Mouse (Mus musculus) lung, embryonic 15.5 days (tissue): ENCODE measurements around the gene Gpr157. TPM values are rescaled to one million over a fixed set of nuclear protein-coding genes. Genes with fewer than 3 reads are reported as not detected.
A peak's percentile ranks its signal among the peaks of the same experiment; 100 is the strongest.

Source experiments
- ATAC-seq: fragments of 200-750 bp; cut with Nextera tagmentation; 2 replicates; pipeline ENCODE4 v1.8.0; 2017; ENCODE audit warnings: moderate number of reproducible peaks, borderline replicate concordance; ENCODE audit not compliant: low FRiP score, low TSS enrichment; ENCODE audit errors: extremely low read depth
- H3K27ac ChIP-seq: fragments of 300-500 bp; sonication (generic); 2 replicates; pipeline ENCODE4 v1.5.1; 2015; ENCODE audit warnings: moderate library complexity, mild to moderate bottlenecking, inconsistent platforms
- H3K27me3 ChIP-seq: fragments of 300-500 bp; sonication (generic); 2 replicates; pipeline ENCODE4 v1.6.1; 2015; ENCODE audit warnings: inconsistent platforms
- H3K36me3 ChIP-seq: fragments of 300-500 bp; sonication (generic); 2 replicates; pipeline ENCODE4 v1.6.1; 2015; ENCODE audit warnings: inconsistent platforms
- H3K4me1 ChIP-seq: fragments of 300-500 bp; sonication (generic); 2 replicates; pipeline ENCODE4 v1.6.1; 2015; ENCODE audit warnings: inconsistent platforms
- H3K4me2 ChIP-seq: fragments of 300-500 bp; sonication (generic); 2 replicates; pipeline ENCODE4 v1.6.1; 2015; ENCODE audit warnings: inconsistent platforms, mild to moderate bottlenecking, moderate library complexity
- H3K4me3 ChIP-seq: fragments of 300-500 bp; sonication (generic); 2 replicates; pipeline ENCODE4 v1.5.1; 2015; ENCODE audit warnings: mild to moderate bottlenecking, inconsistent platforms
- H3K9ac ChIP-seq: fragments of 300-500 bp; sonication (generic); 2 replicates; pipeline ENCODE4 v1.6.1; 2015; ENCODE audit warnings: inconsistent platforms
- H3K9me3 ChIP-seq: fragments of 300-500 bp; sonication (generic); 2 replicates; pipeline ENCODE4 v1.6.1; 2016; ENCODE audit warnings: inconsistent platforms
- WGBS: fragments of 180-500 bp; shearing (Covaris S2); methylation state at CpG from one replicate; pipeline ENCODE4 v1.1.7; 2015; 5-methylcytosine and 5-hydroxymethylcytosine counted together
- polyA plus RNA-seq: library from polyadenylated mRNA; unstranded; fragments of >200 nt; fragmentation: Nextera tagmentation; extraction: Ambion mirVana; gene quantifications from 2 replicates; pipeline ENCODE4 v1.2.1, GENCODE M21; 2015

Gpr157 gene
- polyA plus RNA-seq, 1 experiment from 2014 or later: 2.2 TPM

- H3K9me3 ChIP-seq: no peaks in the 10 kb centered on the region
- no peak overlapping the region for H3K27ac ChIP-seq
- H3K36me3 ChIP-seq: peaks cover 7% of the 10 kb centered on the region; the same call in 1 of the 2 replicates
- H3K27me3 ChIP-seq: peaks cover 3% of the 10 kb centered on the region; the same call in 1 of the 2 replicates
- ATAC-seq: no peak
- H3K4me2 ChIP-seq: no peak overlapping the region
- peaks cover 39% of the 10 kb centered on the region for H3K4me1 ChIP-seq
- no peak overlapping the region for H3K4me3 ChIP-seq
- no peak overlapping the region for H3K9ac ChIP-seq
- WGBS: 95% methylated on average over 3 of the region's 3 CpGs
Observed at GRCm38 (mm10) chr4:150052380-150052779, 34.8 kb upstream of the Gpr157 start.

- 79% methylated on average over 7 of the region's 7 CpGs for WGBS
- Histone ChIP-seq H3K27me3 (no peaks in the 10 kb centered on the region), H3K36me3 (peaks cover 7% of the 10 kb centered on the region; the same call in 1 of the 2 replicates), H3K9ac (no peak overlapping the region), H3K4me2 (no peak overlapping the region), H3K9me3 (no peaks in the 10 kb centered on the region), H3K4me1 (peaks cover 26% of the 10 kb centered on the region), H3K27ac (no peak overlapping the region), H3K4me3 (no peak overlapping the region)
- no peak for ATAC-seq
Observed at GRCm38 (mm10) chr4:150056171-150056570, 31.0 kb upstream of the Gpr157 start.

GRCm38 (mm10) chr4:150057722-150058121 lies 29.4 kb upstream of the Gpr157 start:
- H3K4me1 ChIP-seq: peaks cover 33% of the 10 kb centered on the region
- peaks cover 7% of the 10 kb centered on the region; the same call in 1 of the 2 replicates for H3K36me3 ChIP-seq
- ATAC-seq: no peak
- H3K9me3 ChIP-seq: no peaks in the 10 kb centered on the region
- H3K27ac ChIP-seq: no peak overlapping the region
- no peak overlapping the region for H3K9ac ChIP-seq
- H3K4me2 ChIP-seq: no peak overlapping the region
- whole genome bisulfite sequencing: 91% methylated on average over 12 of the region's 12 CpGs
- no peaks in the 10 kb centered on the region for H3K27me3 ChIP-seq
- H3K4me3 ChIP-seq: no peak overlapping the region

GRCm38 (mm10) chr4:150059841-150060468 lies 27.2 kb upstream of the Gpr157 start:
- Histone ChIP-seq H3K9me3 (no peaks in the 10 kb centered on the region), H3K4me2 (no peak overlapping the region), H3K27ac (peak overlapping the region; percentile 49), H3K4me3 (no peak overlapping the region), H3K4me1 (peaks cover 33% of the 10 kb centered on the region), H3K36me3 (peaks cover 7% of the 10 kb centered on the region; the same call in 1 of the 2 replicates), H3K27me3 (no peaks in the 10 kb centered on the region), H3K9ac (no peak overlapping the region)
- WGBS: 65% methylated on average over 9 of the region's 9 CpGs
- ATAC-seq: no peak

- Histone ChIP-seq H3K36me3 (peaks cover 9% of the 10 kb centered on the region; the same call in 1 of the 2 replicates), H3K27me3 (no peaks in the 10 kb centered on the region), H3K4me2 (no peak overlapping the region; the same call in 1 of the 2 replicates), H3K9ac (no peak overlapping the region), H3K27ac (peak overlapping the region; percentile 49), H3K9me3 (no peaks in the 10 kb centered on the region), H3K4me3 (no peak overlapping the region), H3K4me1 (peaks cover 33% of the 10 kb centered on the region)
- ATAC-seq: no peak
- WGBS: 48% methylated on average over 23 of the region's 23 CpGs
Observed at GRCm38 (mm10) chr4:150060469-150061170, 26.5 kb upstream of the Gpr157 start.

- Histone ChIP-seq H3K27ac (peak overlapping the region; percentile 42; the same call in 1 of the 2 replicates), H3K9ac (no peak overlapping the region)
- peak; percentile 47; the same call in 1 of the 2 replicates for ATAC-seq
Observed at GRCm38 (mm10) chr4:150061432-150062225, 25.5 kb upstream of the Gpr157 start.

GRCm38 (mm10) chr4:150066706-150067323 lies 20.4 kb upstream of the Gpr157 start:
- Histone ChIP-seq H3K27me3 (no peaks in the 10 kb centered on the region), H3K4me2 (no peak overlapping the region), H3K9ac (no peak overlapping the region), H3K4me3 (no peak overlapping the region), H3K27ac (no peak overlapping the region), H3K9me3 (no peaks in the 10 kb centered on the region), H3K4me1 (peaks cover 13% of the 10 kb centered on the region), H3K36me3 (0 out of 2 replicates have a peak, but pooled peaks cover 4% of the 10 kb centered on the region)
- no peak for ATAC-seq
- WGBS: 78% methylated on average over 17 of the region's 17 CpGs

More at GRCm38 (mm10) chr4:150061432-150062225, 25.5 kb upstream of the Gpr157 start:
- Histone ChIP-seq H3K4me1 (peaks cover 33% of the 10 kb centered on the region), H3K4me3 (no peak overlapping the region), H3K27me3 (no peaks in the 10 kb centered on the region), H3K4me2 (no peak overlapping the region; the same call in 1 of the 2 replicates), H3K36me3 (peaks cover 9% of the 10 kb centered on the region; the same call in 1 of the 2 replicates), H3K9me3 (no peaks in the 10 kb centered on the region)
- 63% methylated on average over 16 of the region's 16 CpGs for WGBS

GRCm38 (mm10) chr4:150068216-150068615 lies 18.9 kb upstream of the Gpr157 start:
- Histone ChIP-seq H3K9ac (no peak overlapping the region), H3K4me2 (no peak overlapping the region), H3K27me3 (no peaks in the 10 kb centered on the region), H3K9me3 (no peaks in the 10 kb centered on the region), H3K4me3 (no peak overlapping the region), H3K27ac (no peak overlapping the region), H3K36me3 (0 out of 2 replicates have a peak, but pooled peaks cover 4% of the 10 kb centered on the region), H3K4me1 (peaks cover 4% of the 10 kb centered on the region; the same call in 1 of the 2 replicates)
- 65% methylated on average over 12 of the region's 12 CpGs for WGBS
- ATAC-seq: peak; percentile 28; the same call in 1 of the 2 replicates

- Histone ChIP-seq H3K36me3 (0 out of 2 replicates have a peak, but pooled peaks cover 4% of the 10 kb centered on the region), H3K9me3 (no peaks in the 10 kb centered on the region), H3K4me1 (peaks cover 4% of the 10 kb centered on the region; the same call in 1 of the 2 replicates), H3K4me2 (no peak overlapping the region), H3K27me3 (no peaks in the 10 kb centered on the region), H3K4me3 (no peak overlapping the region), H3K9ac (no peak overlapping the region), H3K27ac (peak overlapping the region; percentile 62)
- WGBS: 18% methylated on average over 8 of the region's 8 CpGs
- ATAC-seq: peak; percentile 37; the same call in 1 of the 2 replicates
Observed at GRCm38 (mm10) chr4:150070136-150070535, 17.0 kb upstream of the Gpr157 start.

- no peak for ATAC-seq
Observed at GRCm38 (mm10) chr4:150072416-150073101, 14.6 kb upstream of the Gpr157 start.

More at GRCm38 (mm10) chr4:150072416-150073101, 14.6 kb upstream of the Gpr157 start:
- no peaks in the 10 kb centered on the region for H3K27me3 ChIP-seq
- H3K4me3 ChIP-seq: no peak overlapping the region
- H3K9ac ChIP-seq: no peak overlapping the region
- H3K4me2 ChIP-seq: no peak overlapping the region
- H3K27ac ChIP-seq: no peak overlapping the region
- H3K9me3 ChIP-seq: no peaks in the 10 kb centered on the region
- 54% methylated on average over 15 of the region's 15 CpGs for WGBS
- peaks cover 9% of the 10 kb centered on the region; the same call in 1 of the 2 replicates for H3K4me1 ChIP-seq
- H3K36me3 ChIP-seq: 0 out of 2 replicates have a peak, but pooled peaks cover 2% of the 10 kb centered on the region
